Mouse (Mus musculus): ENCODE results near the gene Vmn1r237. TPM values are rescaled to one million over a fixed set of nuclear protein-coding genes. Genes with fewer than 3 reads are reported as not detected.

Gene Vmn1r237
- total RNA-seq (2014; fragmentation: Nextera tagmentation) (not detected in 2 replicates), total RNA-seq (2017) (0.17 and 0.44 TPM in 2 replicates), polyA plus RNA-seq (2012) (not detected in 2 replicates)

DNA sequence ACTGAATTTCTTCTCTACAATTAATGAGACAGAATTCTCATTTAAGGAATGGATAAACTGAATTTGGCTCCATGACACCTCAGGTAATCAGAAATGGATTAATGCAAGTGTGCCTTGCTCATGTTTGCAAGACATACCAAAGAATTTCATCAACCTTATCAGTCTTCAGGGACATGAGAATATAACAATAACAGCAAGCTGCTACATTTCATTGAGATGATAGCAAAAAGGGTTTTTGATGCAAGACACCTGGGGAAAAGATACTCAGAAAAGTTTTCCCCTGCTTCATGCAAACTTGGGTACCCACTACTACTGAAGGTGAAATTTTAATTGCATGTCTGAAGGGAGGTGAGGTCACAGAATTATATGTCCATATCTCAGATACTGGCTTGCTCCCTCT, at the start of gene Vmn1r237:
Gene Vmn1r237, plus strand, starts transcription at position 301 of the 400 bp plus-strand sequence.
- Histone ChIP-seq H3K36me3 (replicated peaks) (no peaks in the 10 kb centered on the region), H3K4me1 (ENCODE audit: insufficient read depth, low read depth, low read length) (no peaks in the 10 kb centered on the region), H3K27me3 (ENCODE audit: insufficient read depth, low read length) (no peaks in the 10 kb centered on the region), H3K4me3 (ENCODE audit: low read depth, low read length) (no peak within 1 kb of the TSS), H3K9me3 (replicated peaks) (no peaks in the 10 kb centered on the region)
- DNase-seq (ENCODE audit: low spot score) (no peak), ATAC-seq (ENCODE audit: extremely low read depth, insufficient number of reproducible peaks, low FRiP score, poor library complexity, severe bottlenecking) (no peak)
- TF ChIP-seq GATA2 (IDR thresholded peaks at IDR 0.05; ENCODE audit: borderline replicate concordance, low read depth, low read length) = no peak
- TF ChIP-seq GATA1 (IDR thresholded peaks at IDR 0.05; ENCODE audit: borderline replicate concordance, low read length) = no peak
- TF ChIP-seq CTCF (IDR thresholded peaks at IDR 0.05; ENCODE audit: low read depth, low read length) = no peak
- no peak for TF ChIP-seq TAL1 (conservative IDR thresholded peaks at IDR 0.05; ENCODE audit: low read depth, low read length)
- TF ChIP-seq POLR2AphosphoS5 (IDR thresholded peaks at IDR 0.05; ENCODE audit: insufficient replicate concordance, low read depth, low read length) = no peak

DNA sequence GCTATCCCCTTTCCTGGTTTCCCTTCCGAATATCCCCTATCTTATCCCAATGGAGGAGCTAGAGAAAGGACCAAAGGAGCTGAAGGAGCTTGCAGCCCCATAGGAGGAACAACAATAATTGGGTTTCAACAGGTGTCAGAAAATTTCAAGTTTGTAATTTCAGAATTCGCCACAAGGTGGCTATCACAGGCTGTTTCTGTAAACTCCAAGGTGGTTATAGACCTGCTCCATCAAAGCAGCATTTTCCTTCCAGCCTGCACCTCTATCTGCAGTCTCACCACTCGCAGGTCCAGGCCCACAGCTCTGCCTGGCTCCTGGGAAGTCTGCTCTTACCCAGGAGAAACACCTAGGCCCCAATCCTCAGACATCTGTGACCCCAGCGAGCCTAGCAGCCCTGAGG, 39.6 kb upstream of the Vmn1r237 start:
- TF ChIP-seq GATA2 (IDR thresholded peaks at IDR 0.05; ENCODE audit: borderline replicate concordance, low read depth, low read length) (no peak), TAL1 (conservative IDR thresholded peaks at IDR 0.05; ENCODE audit: low read depth, low read length) (no peak), GATA1 (IDR thresholded peaks at IDR 0.05; ENCODE audit: borderline replicate concordance, low read length) (no peak), POLR2AphosphoS5 (IDR thresholded peaks at IDR 0.05; ENCODE audit: insufficient replicate concordance, low read depth, low read length) (no peak), CTCF (IDR thresholded peaks at IDR 0.05; ENCODE audit: low read depth, low read length) (no peak)
- no peak overlapping the region for H3K4me3 ChIP-seq (ENCODE audit: low read depth, low read length)
- peak; percentile 21 for DNase-seq (ENCODE audit: low spot score)
- peak; percentile 70 for ATAC-seq (ENCODE audit: extremely low read depth, insufficient number of reproducible peaks, low FRiP score, poor library complexity, severe bottlenecking)
- peaks cover 5% of the 10 kb centered on the region; the same call in 1 of the 2 replicates for H3K27me3 ChIP-seq (ENCODE audit: insufficient read depth, low read length)
- no peaks in the 10 kb centered on the region for H3K4me1 ChIP-seq (ENCODE audit: insufficient read depth, low read depth, low read length)
- no peaks in the 10 kb centered on the region for H3K9me3 ChIP-seq (replicated peaks)
- H3K36me3 ChIP-seq (replicated peaks) = no peaks in the 10 kb centered on the region

DNA sequence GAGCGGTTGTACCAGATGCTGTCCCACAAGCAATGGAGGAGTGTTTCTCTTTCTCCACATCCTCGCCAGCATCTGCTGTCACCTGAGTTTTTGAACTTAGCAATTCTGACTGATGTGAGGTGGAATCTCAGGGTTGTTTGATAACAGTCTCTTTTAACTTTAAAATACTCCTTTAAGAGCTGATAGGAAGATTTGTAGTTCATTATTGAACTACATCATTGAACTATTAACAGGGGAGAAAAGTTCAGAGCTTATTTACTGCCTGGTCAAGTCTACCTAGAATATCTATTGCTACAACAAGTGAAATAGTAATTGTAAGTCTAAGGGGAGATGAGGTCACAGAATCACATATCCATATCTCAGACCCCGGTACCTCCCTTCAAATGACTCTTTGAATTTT, 29.0 kb upstream of the Vmn1r237 start, which contains the start of gene Vmn1r236:
Gene Vmn1r236, plus strand, starts transcription at position 301 of the 400 bp plus-strand sequence.
- no peak for ATAC-seq (ENCODE audit: extremely low read depth, insufficient number of reproducible peaks, low FRiP score, poor library complexity, severe bottlenecking)
- H3K36me3 ChIP-seq (replicated peaks) = no peaks in the 10 kb centered on the region
- no peak for DNase-seq (ENCODE audit: low spot score)
- H3K4me1 ChIP-seq (ENCODE audit: insufficient read depth, low read depth, low read length) = no peaks in the 10 kb centered on the region
- H3K27me3 ChIP-seq (ENCODE audit: insufficient read depth, low read length) = peaks cover 2% of the 10 kb centered on the region; the same call in 1 of the 2 replicates
- TF ChIP-seq GATA2 (IDR thresholded peaks at IDR 0.05; ENCODE audit: borderline replicate concordance, low read depth, low read length) (no peak), POLR2AphosphoS5 (IDR thresholded peaks at IDR 0.05; ENCODE audit: insufficient replicate concordance, low read depth, low read length) (no peak), TAL1 (conservative IDR thresholded peaks at IDR 0.05; ENCODE audit: low read depth, low read length) (no peak), CTCF (IDR thresholded peaks at IDR 0.05; ENCODE audit: low read depth, low read length) (no peak), GATA1 (IDR thresholded peaks at IDR 0.05; ENCODE audit: borderline replicate concordance, low read length) (no peak)
- no peak within 1 kb of the TSS for H3K4me3 ChIP-seq (ENCODE audit: low read depth, low read length)
- H3K9me3 ChIP-seq (replicated peaks) = no peaks in the 10 kb centered on the region

DNA sequence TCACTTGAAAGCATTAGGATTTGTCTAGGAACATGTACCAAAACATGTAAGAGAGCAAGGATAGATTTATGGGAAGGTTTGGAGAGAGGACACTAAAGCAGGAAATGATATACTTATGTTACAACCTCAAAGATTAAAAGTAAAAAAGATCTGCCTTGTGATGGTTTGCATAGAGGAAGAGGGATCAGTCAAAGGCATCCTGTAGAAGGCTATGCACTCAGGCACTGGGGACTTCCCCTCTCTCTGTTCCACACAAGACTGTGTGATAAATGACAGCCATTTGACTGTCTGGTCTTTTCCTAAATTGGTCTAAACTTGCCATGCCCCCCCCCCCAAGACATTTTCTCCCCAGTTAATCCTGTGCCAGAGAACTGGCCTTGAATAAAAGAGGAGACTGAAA, 27.3 kb upstream of the Vmn1r237 start:
- DNase-seq (ENCODE audit: low spot score) (no peak), ATAC-seq (ENCODE audit: extremely low read depth, insufficient number of reproducible peaks, low FRiP score, poor library complexity, severe bottlenecking) (no peak)
- Histone ChIP-seq H3K4me1 (ENCODE audit: insufficient read depth, low read depth, low read length) (no peaks in the 10 kb centered on the region), H3K4me3 (ENCODE audit: low read depth, low read length) (no peak overlapping the region), H3K9me3 (replicated peaks) (no peaks in the 10 kb centered on the region), H3K36me3 (replicated peaks) (no peaks in the 10 kb centered on the region), H3K27me3 (ENCODE audit: insufficient read depth, low read length) (peaks cover 2% of the 10 kb centered on the region; the same call in 1 of the 2 replicates)
- TF ChIP-seq GATA2 (IDR thresholded peaks at IDR 0.05; ENCODE audit: borderline replicate concordance, low read depth, low read length) (no peak), CTCF (IDR thresholded peaks at IDR 0.05; ENCODE audit: low read depth, low read length) (no peak), GATA1 (IDR thresholded peaks at IDR 0.05; ENCODE audit: borderline replicate concordance, low read length) (no peak), TAL1 (conservative IDR thresholded peaks at IDR 0.05; ENCODE audit: low read depth, low read length) (no peak), POLR2AphosphoS5 (IDR thresholded peaks at IDR 0.05; ENCODE audit: insufficient replicate concordance, low read depth, low read length) (no peak)

DNA sequence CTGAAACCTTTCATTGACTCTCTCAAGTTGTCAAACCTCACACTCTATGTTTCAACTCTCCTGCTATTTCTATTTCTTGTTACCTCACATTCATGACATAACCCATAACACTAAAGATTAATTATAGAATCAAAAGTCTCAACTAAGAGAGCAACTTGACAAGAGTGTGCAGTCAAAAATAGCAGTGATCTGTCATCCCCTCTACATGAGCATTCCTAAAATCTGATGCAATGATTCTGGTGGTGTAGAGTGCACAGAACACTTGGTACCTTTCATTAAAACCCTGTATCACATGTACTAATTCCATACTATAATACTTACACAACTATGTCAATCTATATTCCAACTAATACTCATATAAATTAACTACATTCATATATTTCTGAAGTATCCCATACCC, 22.0 kb upstream of the Vmn1r237 start:
- no peak for DNase-seq (ENCODE audit: low spot score)
- H3K36me3 ChIP-seq (replicated peaks) = no peaks in the 10 kb centered on the region
- no peaks in the 10 kb centered on the region for H3K27me3 ChIP-seq (ENCODE audit: insufficient read depth, low read length)
- H3K4me3 ChIP-seq (ENCODE audit: low read depth, low read length) = no peak overlapping the region
- TF ChIP-seq GATA2 (IDR thresholded peaks at IDR 0.05; ENCODE audit: borderline replicate concordance, low read depth, low read length) (no peak), POLR2AphosphoS5 (IDR thresholded peaks at IDR 0.05; ENCODE audit: insufficient replicate concordance, low read depth, low read length) (no peak), TAL1 (conservative IDR thresholded peaks at IDR 0.05; ENCODE audit: low read depth, low read length) (no peak), CTCF (IDR thresholded peaks at IDR 0.05; ENCODE audit: low read depth, low read length) (no peak), GATA1 (IDR thresholded peaks at IDR 0.05; ENCODE audit: borderline replicate concordance, low read length) (no peak)
- H3K4me1 ChIP-seq (ENCODE audit: insufficient read depth, low read depth, low read length) = no peaks in the 10 kb centered on the region
- H3K9me3 ChIP-seq (replicated peaks) = no peaks in the 10 kb centered on the region
- no peak for ATAC-seq (ENCODE audit: extremely low read depth, insufficient number of reproducible peaks, low FRiP score, poor library complexity, severe bottlenecking)

Other genes starting within 250 kb of the Vmn1r237 start
- not detected in 2 replicates for gene Vmn1r234, start 85.8 kb upstream of the Vmn1r237 start, total RNA-seq (2014; fragmentation: Nextera tagmentation)
- 0.06 and 0.55 TPM in 2 replicates for gene Vmn1r234, start 85.8 kb upstream of the Vmn1r237 start, total RNA-seq (2017)
- not detected in 2 replicates for gene Vmn1r234, start 85.8 kb upstream of the Vmn1r237 start, polyA plus RNA-seq (2012)
- gene Vmn1r235, start 55.5 kb upstream of the Vmn1r237 start, total RNA-seq (2014; fragmentation: Nextera tagmentation) = not detected in 2 replicates
- 0.05 and 0.12 TPM in 2 replicates for gene Vmn1r235, start 55.5 kb upstream of the Vmn1r237 start, total RNA-seq (2017)
- not detected in 2 replicates for gene Vmn1r235, start 55.5 kb upstream of the Vmn1r237 start, polyA plus RNA-seq (2012)
- not detected in 2 replicates for gene Vmn1r236, start 28.9 kb upstream of the Vmn1r237 start, total RNA-seq (2014; fragmentation: Nextera tagmentation)
- gene Vmn1r236, start 28.9 kb upstream of the Vmn1r237 start, total RNA-seq (2017) = 0.05 and 0.70 TPM in 2 replicates
- gene Vmn1r236, start 28.9 kb upstream of the Vmn1r237 start, polyA plus RNA-seq (2012) = not detected in 2 replicates
- not detected in 2 replicates for gene Zfp677, start 71.9 kb downstream of the Vmn1r237 start, total RNA-seq (2014; fragmentation: Nextera tagmentation)
- gene Zfp677, start 71.9 kb downstream of the Vmn1r237 start, total RNA-seq (2017) = 0.05 and 0.06 TPM in 2 replicates
- gene Zfp677, start 71.9 kb downstream of the Vmn1r237 start, polyA plus RNA-seq (2012) = not detected in 2 replicates
- gene Zfp54, start 111.4 kb downstream of the Vmn1r237 start, total RNA-seq (2014; fragmentation: Nextera tagmentation) = 8.4 and 15.4 TPM in 2 replicates
- 10.7 and 12.6 TPM in 2 replicates for gene Zfp54, start 111.4 kb downstream of the Vmn1r237 start, total RNA-seq (2017)
- 0.27 and 0.28 TPM in 2 replicates for gene Zfp54, start 111.4 kb downstream of the Vmn1r237 start, polyA plus RNA-seq (2012)
- gene Zfp51, start 138.5 kb downstream of the Vmn1r237 start, total RNA-seq (2014; fragmentation: Nextera tagmentation) = 21.5 and 25.3 TPM in 2 replicates
- gene Zfp51, start 138.5 kb downstream of the Vmn1r237 start, total RNA-seq (2017) = 14.9 and 16.6 TPM in 2 replicates
- gene Zfp51, start 138.5 kb downstream of the Vmn1r237 start, polyA plus RNA-seq (2012) = 0.65 and 0.88 TPM in 2 replicates
- gene Zfp53, start 177.1 kb downstream of the Vmn1r237 start, total RNA-seq (2014; fragmentation: Nextera tagmentation) = 15.1 and 15.3 TPM in 2 replicates
- gene Zfp53, start 177.1 kb downstream of the Vmn1r237 start, total RNA-seq (2017) = 8.5 and 8.7 TPM in 2 replicates
- gene Zfp53, start 177.1 kb downstream of the Vmn1r237 start, polyA plus RNA-seq (2012) = 2.6 and 2.9 TPM in 2 replicates
- 5.7 and 7.8 TPM in 2 replicates for gene Zfp52, start 223.7 kb downstream of the Vmn1r237 start, total RNA-seq (2014; fragmentation: Nextera tagmentation)
- 6.9 and 7.4 TPM in 2 replicates for gene Zfp52, start 223.7 kb downstream of the Vmn1r237 start, total RNA-seq (2017)
- 0.36 and 0.61 TPM in 2 replicates for gene Zfp52, start 223.7 kb downstream of the Vmn1r237 start, polyA plus RNA-seq (2012)

All from G1E (cell line).